Mouse (Mus musculus) spleen, adult 18-20 months (tissue): ENCODE results near the gene Abhd17b.

ENCODE experiments used
- DNase-seq, 2 experiments: peaks; one replicate each; pipeline ENCODE4 v3.0.0; 2022; ENCODE audit warnings: mixed read lengths in 2 of 2

The Abhd17b gene

DNA sequence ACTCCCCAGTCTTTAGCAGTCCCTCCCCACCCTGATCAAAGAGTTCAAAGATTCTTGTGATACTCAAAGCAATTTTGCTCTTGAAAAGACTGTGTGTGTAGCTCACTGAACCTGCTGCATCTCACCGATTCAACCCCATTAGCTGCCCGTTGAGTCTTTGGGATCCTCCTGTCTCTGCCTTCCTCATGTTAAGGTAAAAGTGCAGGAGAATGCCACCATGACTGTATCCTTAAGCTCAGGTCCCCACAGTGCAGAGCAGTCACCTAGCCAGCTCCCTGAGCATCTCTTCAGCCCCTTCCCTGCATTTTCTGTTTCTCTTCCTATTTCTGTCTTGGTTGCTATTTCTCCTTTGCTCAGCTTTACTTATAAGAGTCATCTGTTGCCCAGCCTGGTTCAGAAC, 80.2 kb downstream of the Abhd17b start:
- no peak for DNase-seq

DNA sequence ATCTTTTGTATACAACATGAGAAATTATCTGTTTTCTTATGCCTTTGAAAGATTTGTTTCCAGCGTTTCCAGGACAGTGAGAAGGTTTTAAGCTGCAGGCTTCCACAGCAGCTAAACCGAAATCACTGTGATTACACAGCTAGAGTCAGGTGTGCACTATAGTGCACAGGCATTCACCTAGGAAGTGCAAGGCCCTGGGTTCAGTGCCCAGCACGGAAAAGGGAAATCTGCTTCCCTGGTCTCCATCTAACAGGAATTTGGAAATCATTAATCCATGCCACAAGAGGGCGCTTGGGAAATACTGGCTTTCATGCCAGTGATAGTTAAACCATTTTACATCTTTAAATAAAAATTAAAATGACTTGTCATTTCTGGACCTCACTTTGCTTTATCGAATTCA, 81.1 kb downstream of the Abhd17b start:
- no peak for DNase-seq
